Mouse (Mus musculus): ENCODE data around the gene Cstb.

Gene Cstb

GRCm38 (mm10) chr10:78417888-78418287, 7.6 kb upstream of the Cstb start:
- DNase-seq (ENCODE audit: low read depth): no peak

- DNase-seq (ENCODE audit: low read depth): no peak
Measured at GRCm38 (mm10) chr10:78418791-78419190, 6.7 kb upstream of the Cstb start.

GRCm38 (mm10) chr10:78420929-78421328, 4.5 kb upstream of the Cstb start:
- no peak for DNase-seq (ENCODE audit: low read depth)

- DNase-seq (ENCODE audit: low read depth): no peak
Measured at GRCm38 (mm10) chr10:78422614-78423013, 2.9 kb upstream of the Cstb start.

- DNase-seq (ENCODE audit: low read depth): no peak
Measured at GRCm38 (mm10) chr10:78426117-78426735, 757 bp downstream of the Cstb start.

GRCm38 (mm10) chr10:78428070-78428469, 2.6 kb downstream of the Cstb start:
- DNase-seq (ENCODE audit: low read depth): no peak

GRCm38 (mm10) chr10:78429180-78429579, 3.7 kb downstream of the Cstb start:
- DNase-seq (ENCODE audit: low read depth): no peak

- no peak for DNase-seq (ENCODE audit: low read depth)
Measured at GRCm38 (mm10) chr10:78429776-78430175, 4.3 kb downstream of the Cstb start.

- no peak for DNase-seq (ENCODE audit: low read depth)
Measured at GRCm38 (mm10) chr10:78432853-78433252, 7.4 kb downstream of the Cstb start.

GRCm38 (mm10) chr10:78438094-78438493, 12.6 kb downstream of the Cstb start:
- peak; percentile 84 for DNase-seq (ENCODE audit: low read depth)

- DNase-seq (ENCODE audit: low read depth): peak; percentile 44
Measured at GRCm38 (mm10) chr10:78439550-78439949, 14.1 kb downstream of the Cstb start.

GRCm38 (mm10) chr10:78439990-78440389, 14.5 kb downstream of the Cstb start:
- no peak for DNase-seq (ENCODE audit: low read depth)

- DNase-seq (ENCODE audit: low read depth): peak; percentile 48
Measured at GRCm38 (mm10) chr10:78440812-78441211, 15.3 kb downstream of the Cstb start.

GRCm38 (mm10) chr10:78441606-78442005, 16.1 kb downstream of the Cstb start:
- no peak for DNase-seq (ENCODE audit: low read depth)

- DNase-seq (ENCODE audit: low read depth): no peak
Measured at GRCm38 (mm10) chr10:78442292-78442691, 16.8 kb downstream of the Cstb start.

- no peak for DNase-seq (ENCODE audit: low read depth)
Measured at GRCm38 (mm10) chr10:78446195-78446594, 20.7 kb downstream of the Cstb start.

- DNase-seq (ENCODE audit: low read depth): no peak
Measured at GRCm38 (mm10) chr10:78447396-78447795, 21.9 kb downstream of the Cstb start.

GRCm38 (mm10) chr10:78450761-78451160, 25.3 kb downstream of the Cstb start:
- no peak for DNase-seq (ENCODE audit: low read depth)

- no peak for DNase-seq (ENCODE audit: low read depth)
Measured at GRCm38 (mm10) chr10:78452641-78453040, 27.2 kb downstream of the Cstb start.

- no peak for DNase-seq (ENCODE audit: low read depth)
Measured at GRCm38 (mm10) chr10:78456696-78457095, 31.2 kb downstream of the Cstb start.

GRCm38 (mm10) chr10:78457495-78458347, 32.3 kb downstream of the Cstb start:
- peak; percentile 86 for DNase-seq (ENCODE audit: low read depth)

- DNase-seq (ENCODE audit: low read depth): no peak
Measured at GRCm38 (mm10) chr10:78458348-78459111, 33.1 kb downstream of the Cstb start.

- DNase-seq (ENCODE audit: low read depth): no peak
Measured at GRCm38 (mm10) chr10:78460463-78460862, 35.0 kb downstream of the Cstb start.

Data from naive thymus-derived CD4-positive, alpha-beta T cell, adult 2 months (primary cell).